Mouse (Mus musculus) ovary, postnatal 10 days (tissue): ENCODE results near the gene Gm4297.
"Not testable (repeated sequence)": the region's sequence is repeated elsewhere in the genome, so short reads cannot be mapped to it uniquely, and the experiment has no call there.

ENCODE experiments used
- DNase-seq: peaks from one replicate; pipeline ENCODE4 v3.0.0; 2022; ENCODE audit warnings: low spot score

Gm4297 gene

GRCm38 (mm10) chrX:24574795-24575194 is at the start of gene Gm4297:
TSS of gene Gm4297 (minus strand) at chrX:24574895.
- not testable (repeated sequence) for DNase-seq
